Mouse (Mus musculus) cerebral cortex, adult 2 months (tissue): ENCODE measurements around the gene Tmprss11e.

Source experiments
- WGBS: fragments of 180-500 bp; shearing (Covaris S2); methylation state at CpG from one replicate; pipeline ENCODE4 v1.1.7; 2018; 5-methylcytosine and 5-hydroxymethylcytosine counted together

Gene Tmprss11e

GRCm38 (mm10) chr5:86745715-86746114 is at the start of gene Tmprss11e:
Tmprss11e (minus strand) TSS chr5:86745815.
- WGBS, result 77% methylated on average over 4 of the region's 4 CpGs

- 66% methylated on average over 8 of the region's 8 CpGs for WGBS
Observed at GRCm38 (mm10) chr5:86792807-86793206, 47.2 kb upstream of the Tmprss11e start.

- WGBS, result 75% methylated on average over 4 of the region's 4 CpGs
Observed at GRCm38 (mm10) chr5:86792249-86792648, 46.6 kb upstream of the Tmprss11e start.

GRCm38 (mm10) chr5:86789954-86790353 is 44.3 kb upstream of the Tmprss11e start:
- 72% methylated on average over 2 of the region's 2 CpGs for WGBS

GRCm38 (mm10) chr5:86786798-86787197 is 41.2 kb upstream of the Tmprss11e start:
- 80% methylated on average over 1 of the region's 1 CpGs for WGBS

- 76% methylated on average over 1 of the region's 1 CpGs for WGBS
Observed at GRCm38 (mm10) chr5:86784205-86784604, 38.6 kb upstream of the Tmprss11e start.

- 77% methylated on average over 8 of the region's 8 CpGs for WGBS
Observed at GRCm38 (mm10) chr5:86783059-86783458, 37.4 kb upstream of the Tmprss11e start.

GRCm38 (mm10) chr5:86778471-86778870 is 32.9 kb upstream of the Tmprss11e start:
- WGBS, result 25% methylated on average over 1 of the region's 1 CpGs

- WGBS, result 97% methylated on average over 5 of the region's 5 CpGs
Observed at GRCm38 (mm10) chr5:86776941-86777340, 31.3 kb upstream of the Tmprss11e start.

- WGBS, result 46% methylated on average over 3 of the region's 3 CpGs
Observed at GRCm38 (mm10) chr5:86769015-86769658, 23.5 kb upstream of the Tmprss11e start.

GRCm38 (mm10) chr5:86742796-86743195 is 2.8 kb downstream of the Tmprss11e start:
- 81% methylated on average over 3 of the region's 3 CpGs for WGBS

- WGBS, result 80% methylated on average over 5 of the region's 5 CpGs
Observed at GRCm38 (mm10) chr5:86741146-86741545, 4.5 kb downstream of the Tmprss11e start.

- WGBS, result 83% methylated on average over 2 of the region's 2 CpGs
Observed at GRCm38 (mm10) chr5:86735808-86736207, 9.8 kb downstream of the Tmprss11e start.

GRCm38 (mm10) chr5:86730587-86730986 is 15.0 kb downstream of the Tmprss11e start:
- 66% methylated on average over 4 of the region's 4 CpGs for WGBS

GRCm38 (mm10) chr5:86728574-86728973 is 17.0 kb downstream of the Tmprss11e start:
- WGBS, result 77% methylated on average over 6 of the region's 6 CpGs

- WGBS, result 74% methylated on average over 9 of the region's 9 CpGs
Observed at GRCm38 (mm10) chr5:86727033-86727432, 18.6 kb downstream of the Tmprss11e start.

GRCm38 (mm10) chr5:86722820-86723460 is 22.7 kb downstream of the Tmprss11e start:
- 58% methylated on average over 2 of the region's 2 CpGs for WGBS

GRCm38 (mm10) chr5:86714967-86715366 is 30.6 kb downstream of the Tmprss11e start:
- 86% methylated on average over 2 of the region's 2 CpGs for WGBS

GRCm38 (mm10) chr5:86704923-86705322 is 40.7 kb downstream of the Tmprss11e start:
- WGBS, result 83% methylated on average over 3 of the region's 3 CpGs

- 38% methylated on average over 4 of the region's 4 CpGs for WGBS
Observed at GRCm38 (mm10) chr5:86684667-86685066, 60.9 kb downstream of the Tmprss11e start.

GRCm38 (mm10) chr5:86676262-86676661 is 69.4 kb downstream of the Tmprss11e start, which contains the start of gene Tmprss11b:
Tmprss11b (minus strand) TSS chr5:86676362.
- 84% methylated on average over 5 of the region's 5 CpGs for WGBS
